Mouse (Mus musculus): ENCODE measurements around the gene Tmem160.

Tmem160 gene

DNA sequence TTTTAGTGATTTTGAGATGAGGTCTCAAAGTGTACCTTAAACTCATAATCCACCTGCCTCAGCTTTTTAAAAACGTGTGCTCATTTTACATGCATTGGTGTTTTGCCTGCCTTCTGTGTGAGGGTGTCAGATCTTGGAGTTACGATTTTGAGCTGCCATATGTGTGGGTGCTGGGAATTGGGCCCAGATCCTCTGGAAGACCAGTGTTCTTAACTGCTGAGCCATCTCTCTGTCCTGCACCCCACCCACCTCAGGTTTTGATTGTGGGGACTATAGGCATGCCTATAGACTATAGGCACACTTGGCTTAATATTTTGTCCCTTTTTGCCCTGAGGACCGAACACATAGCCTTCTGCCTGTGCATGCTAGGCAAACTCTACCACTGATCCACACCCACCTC is 39.6 kb downstream of the Tmem160 start:
- no peak for DNase-seq (ENCODE audit: low spot score)

DNA sequence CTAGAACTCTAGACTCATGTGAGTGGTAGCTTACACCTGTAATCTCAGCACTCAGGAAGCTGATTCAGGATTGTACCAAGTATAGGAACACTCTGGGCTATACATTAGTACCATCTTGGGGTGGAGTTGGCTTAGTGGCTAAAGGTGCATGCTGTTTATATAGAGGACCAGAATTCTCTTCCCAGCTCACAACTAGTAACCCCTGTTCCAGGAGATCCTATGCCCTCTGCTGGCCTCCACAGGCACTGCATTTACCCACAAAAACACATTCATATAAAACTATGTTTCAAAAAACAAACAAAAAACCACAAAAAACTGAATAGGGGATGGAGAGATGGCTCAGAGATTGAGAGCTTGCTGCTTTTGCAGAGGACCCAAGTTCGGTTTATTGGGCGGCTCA is 40.8 kb downstream of the Tmem160 start:
- DNase-seq (ENCODE audit: low spot score), result no peak

GRCm38 (mm10) chr7:16496260-16496659 is 43.7 kb downstream of the Tmem160 start:
- no peak for DNase-seq (ENCODE audit: low spot score)

GRCm38 (mm10) chr7:16499671-16500104 is 47.1 kb downstream of the Tmem160 start:
- no peak for DNase-seq (ENCODE audit: low spot score)

DNA sequence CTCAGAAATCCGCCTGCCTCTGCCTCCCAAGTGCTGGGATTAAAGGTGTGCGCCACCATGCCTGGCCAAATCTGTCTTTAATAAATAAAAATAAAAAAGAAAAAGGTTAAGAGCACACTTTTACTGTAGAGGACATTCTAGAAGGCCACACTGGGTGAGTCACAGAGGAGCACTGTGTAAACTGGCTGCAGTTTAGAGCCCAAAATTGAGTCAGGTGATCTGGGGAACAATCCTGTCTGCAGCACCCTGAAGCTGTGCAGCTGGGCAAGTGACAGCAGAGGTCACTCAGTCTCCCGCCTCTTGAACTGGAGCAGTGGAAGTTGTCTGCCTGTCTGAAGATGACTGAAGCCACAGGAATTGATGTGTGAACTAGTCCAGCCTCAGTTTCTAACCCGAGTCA is 49.0 kb downstream of the Tmem160 start:
- no peak for DNase-seq (ENCODE audit: low spot score)

- DNase-seq (ENCODE audit: low spot score), result no peak
These were observed 52.1 kb downstream of the Tmem160 start for GRCm38 (mm10) chr7:16504573-16505225.
